Mouse (Mus musculus): Measurements from ENCODE around the gene Htr1d. TPM values are rescaled to one million over a fixed set of nuclear protein-coding genes. Genes with fewer than 3 reads are reported as not detected.

The Htr1d gene
- total RNA-seq, 2 experiments from 2014 or later = not detected

- ATAC-seq (replicated peaks; ENCODE audit: low FRiP score, poor library complexity, severe bottlenecking) = no peak
Observed at GRCm38 (mm10) chr4:136450271-136450670, 26.9 kb downstream of the Htr1d start.

GRCm38 (mm10) chr4:136451564-136451963 lies 28.2 kb downstream of the Htr1d start:
- ATAC-seq (replicated peaks; ENCODE audit: low FRiP score, poor library complexity, severe bottlenecking) = no peak

GRCm38 (mm10) chr4:136452286-136452685 lies 29.0 kb downstream of the Htr1d start:
- no peak for ATAC-seq (replicated peaks; ENCODE audit: low FRiP score, poor library complexity, severe bottlenecking)

GRCm38 (mm10) chr4:136452792-136453191 lies 29.5 kb downstream of the Htr1d start:
- no peak for ATAC-seq (replicated peaks; ENCODE audit: low FRiP score, poor library complexity, severe bottlenecking)

- 0 out of 2 replicates have a peak, but pooled peaks have one; percentile 19 for ATAC-seq (replicated peaks; ENCODE audit: low FRiP score, poor library complexity, severe bottlenecking)
Observed at GRCm38 (mm10) chr4:136454850-136455260, 31.5 kb downstream of the Htr1d start.

- no peak for ATAC-seq (replicated peaks; ENCODE audit: low FRiP score, poor library complexity, severe bottlenecking)
Observed at GRCm38 (mm10) chr4:136456516-136457218, 33.3 kb downstream of the Htr1d start.

- no peak for ATAC-seq (replicated peaks; ENCODE audit: low FRiP score, poor library complexity, severe bottlenecking)
Observed at GRCm38 (mm10) chr4:136458276-136458675, 35.0 kb downstream of the Htr1d start.

GRCm38 (mm10) chr4:136459210-136459609 lies 35.9 kb downstream of the Htr1d start:
- no peak for ATAC-seq (replicated peaks; ENCODE audit: low FRiP score, poor library complexity, severe bottlenecking)

GRCm38 (mm10) chr4:136461206-136461605 lies 37.9 kb downstream of the Htr1d start:
- ATAC-seq (replicated peaks; ENCODE audit: low FRiP score, poor library complexity, severe bottlenecking) = no peak

GRCm38 (mm10) chr4:136461761-136462085 lies 38.4 kb downstream of the Htr1d start:
- ATAC-seq (replicated peaks; ENCODE audit: low FRiP score, poor library complexity, severe bottlenecking) = no peak

GRCm38 (mm10) chr4:136462086-136462838 lies 38.9 kb downstream of the Htr1d start, which contains the start of gene 6030445D17Rik:
6030445D17Rik (plus strand) TSS chr4:136462250.
- no peak for ATAC-seq (replicated peaks; ENCODE audit: low FRiP score, poor library complexity, severe bottlenecking)

GRCm38 (mm10) chr4:136462839-136463178 lies 39.5 kb downstream of the Htr1d start:
- ATAC-seq (replicated peaks; ENCODE audit: low FRiP score, poor library complexity, severe bottlenecking) = no peak

- ATAC-seq (replicated peaks; ENCODE audit: low FRiP score, poor library complexity, severe bottlenecking) = no peak
Observed at GRCm38 (mm10) chr4:136463436-136463835, 40.1 kb downstream of the Htr1d start.

- no peak for ATAC-seq (replicated peaks; ENCODE audit: low FRiP score, poor library complexity, severe bottlenecking)
Observed at GRCm38 (mm10) chr4:136466226-136466625, 42.9 kb downstream of the Htr1d start.

- ATAC-seq (replicated peaks; ENCODE audit: low FRiP score, poor library complexity, severe bottlenecking) = no peak
Observed at GRCm38 (mm10) chr4:136468553-136469327, 45.4 kb downstream of the Htr1d start.

- peak; percentile 71 for ATAC-seq (replicated peaks; ENCODE audit: low FRiP score, poor library complexity, severe bottlenecking)
Observed at GRCm38 (mm10) chr4:136469371-136469903, 46.1 kb downstream of the Htr1d start, which contains the start of gene Luzp1. Luzp1 (plus strand) TSS chr4:136469761.

- ATAC-seq (replicated peaks; ENCODE audit: low FRiP score, poor library complexity, severe bottlenecking) = no peak
Observed at GRCm38 (mm10) chr4:136469941-136470346, 46.6 kb downstream of the Htr1d start.

- no peak for ATAC-seq (replicated peaks; ENCODE audit: low FRiP score, poor library complexity, severe bottlenecking)
Observed at GRCm38 (mm10) chr4:136470347-136471071, 47.2 kb downstream of the Htr1d start.

GRCm38 (mm10) chr4:136476692-136477091 lies 53.4 kb downstream of the Htr1d start:
- ATAC-seq (replicated peaks; ENCODE audit: low FRiP score, poor library complexity, severe bottlenecking) = no peak

GRCm38 (mm10) chr4:136486549-136486948 lies 63.2 kb downstream of the Htr1d start:
- no peak for ATAC-seq (replicated peaks; ENCODE audit: low FRiP score, poor library complexity, severe bottlenecking)

All from erythroid progenitor cell, adult 5-6 weeks (primary cell).